Mouse (Mus musculus) CH12F3 (cell line): Measurements from ENCODE around the gene Msgn1.

Experiments used
- in situ Hi-C: fragments of 300-500 bp; cut with MboI; formaldehyde crosslinking; loops from 2 replicates; pipeline ENCODE4 v1.14.3; 2020; ENCODE audit warnings: low sequenced_read_pairs

Gene Msgn1

GRCm38 (mm10) chr12:11200711-11201110 is 8.1 kb downstream of the Msgn1 start:
- in situ Hi-C loops: no loop called here

GRCm38 (mm10) chr12:11198551-11198950 is 10.2 kb downstream of the Msgn1 start:
- in situ Hi-C loops: loop anchor here (10.0 kb wide), 1 partner anchor 136 kb away; no protein-coding TSS in a partner anchor

- in situ Hi-C loops: loop anchor here (10.0 kb wide), 1 partner anchor 137 kb away; no protein-coding TSS in a partner anchor
Measured at GRCm38 (mm10) chr12:11198026-11198425, 10.7 kb downstream of the Msgn1 start.

- in situ Hi-C loops: loop anchor here (10.0 kb wide), 1 partner anchor 138 kb away; no protein-coding TSS in a partner anchor
Measured at GRCm38 (mm10) chr12:11196830-11197229, 11.9 kb downstream of the Msgn1 start.

- in situ Hi-C loops: loop anchor here (10.0 kb wide), 1 partner anchor 139 kb away; no protein-coding TSS in a partner anchor
Measured at GRCm38 (mm10) chr12:11196142-11196597, 12.6 kb downstream of the Msgn1 start.

GRCm38 (mm10) chr12:11195031-11195430 is 13.7 kb downstream of the Msgn1 start:
- in situ Hi-C loops: loop anchor here (10.0 kb wide), 1 partner anchor 140 kb away; no protein-coding TSS in a partner anchor

- in situ Hi-C loops: loop anchor here (10.0 kb wide), 1 partner anchor 584 kb away; no protein-coding TSS in a partner anchor
Measured at GRCm38 (mm10) chr12:11178486-11179154, 30.2 kb downstream of the Msgn1 start.

- in situ Hi-C loops: loop anchor here (10.0 kb wide), 1 partner anchor 583 kb away; no protein-coding TSS in a partner anchor
Measured at GRCm38 (mm10) chr12:11177408-11178394, 31.1 kb downstream of the Msgn1 start.

GRCm38 (mm10) chr12:11158670-11159069 is 50.1 kb downstream of the Msgn1 start:
- in situ Hi-C loops: no loop called here
